Mouse (Mus musculus) stomach, postnatal 0 days (tissue): Measurements from ENCODE around the gene Ryr1.

ENCODE experiments used
- CTCF ChIP-seq: IDR thresholded peaks from 2 replicates; pipeline ENCODE4 v1.5.1; 2016; ENCODE audit warnings: antibody characterized with exemption, low read depth, mild to moderate bottlenecking, moderate library complexity
- EP300 ChIP-seq: optimal IDR thresholded peaks from 2 replicates; pipeline ENCODE3; 2016; ENCODE audit warnings: antibody characterized with exemption

- TF ChIP-seq CTCF (no peak), EP300 (no peak)
These were observed 6.7 kb downstream of the Ryr1 start for GRCm38 (mm10) chr7:29118142-29118851.
